Mouse (Mus musculus) retina, embryonic 14.5 days (tissue): ENCODE data around the gene Marcksl1.

Experiments used
- DNase-seq: peaks from one replicate; pipeline ENCODE4 v3.0.0-alpha.2; 2015; ENCODE audit warnings: low spot score

Gene Marcksl1

GRCm38 (mm10) chr4:129513086-129513767, at the start of gene Marcksl1:
Gene Marcksl1 (plus strand): TSS chr4:129513581.
- peak; percentile 94 for DNase-seq

- no peak for DNase-seq
Measured at GRCm38 (mm10) chr4:129464286-129464815, 49.0 kb upstream of the Marcksl1 start.

GRCm38 (mm10) chr4:129476047-129476446, 37.3 kb upstream of the Marcksl1 start:
- no peak for DNase-seq

- DNase-seq: no peak
Measured at GRCm38 (mm10) chr4:129479863-129480262, 33.5 kb upstream of the Marcksl1 start.

- no peak for DNase-seq
Measured at GRCm38 (mm10) chr4:129481090-129481489, 32.3 kb upstream of the Marcksl1 start.

GRCm38 (mm10) chr4:129490972-129491880, 22.2 kb upstream of the Marcksl1 start, which contains the start of the genes Tssk3 and Fam229a:
Gene Tssk3 (minus strand): TSS chr4:129491022.
Gene Fam229a (plus strand): TSS chr4:129491190.
- peak; percentile 53 for DNase-seq

GRCm38 (mm10) chr4:129494681-129495080, 18.7 kb upstream of the Marcksl1 start:
- no peak for DNase-seq

- DNase-seq: peak; percentile 36
Measured at GRCm38 (mm10) chr4:129495672-129496562, 17.5 kb upstream of the Marcksl1 start.

- no peak for DNase-seq
Measured at GRCm38 (mm10) chr4:129496631-129497030, 16.8 kb upstream of the Marcksl1 start.

GRCm38 (mm10) chr4:129498941-129499340, 14.4 kb upstream of the Marcksl1 start:
- no peak for DNase-seq

GRCm38 (mm10) chr4:129500017-129500416, 13.4 kb upstream of the Marcksl1 start:
- no peak for DNase-seq

- peak; percentile 90 for DNase-seq
Measured at GRCm38 (mm10) chr4:129500607-129501566, 12.5 kb upstream of the Marcksl1 start.

- DNase-seq: no peak
Measured at GRCm38 (mm10) chr4:129502327-129502888, 11.0 kb upstream of the Marcksl1 start.

- no peak for DNase-seq
Measured at GRCm38 (mm10) chr4:129502901-129503444, 10.4 kb upstream of the Marcksl1 start.

GRCm38 (mm10) chr4:129505511-129505910, 7.9 kb upstream of the Marcksl1 start:
- DNase-seq: no peak

GRCm38 (mm10) chr4:129507434-129508236, 5.7 kb upstream of the Marcksl1 start:
- no peak for DNase-seq

GRCm38 (mm10) chr4:129508237-129508515, 5.2 kb upstream of the Marcksl1 start:
- no peak for DNase-seq

- DNase-seq: no peak
Measured at GRCm38 (mm10) chr4:129508834-129509600, 4.4 kb upstream of the Marcksl1 start.
